Comparison of ENCODE assay signal across 12 mouse cellular contexts in genomic region chr15:95971302-95971701, GRCm38 (mm10).
DNase-seq lines count a peak whose midpoint lies in the region; ATAC-seq and TF ChIP-seq lines count a peak whose summit lies in the region.
"Had no signal": no experiment of that assay in that cellular context is flagged by ENCODE, and none has a peak within 500 bp of the region (broad histone marks: within the 10 kb centered on the region; RNA-seq: fewer than 3 reads in every experiment).

No protein-coding gene starts in this region.

- H3K36me3 ChIP-seq in liver, embryonic 14.5 days (replicated peaks; ENCODE audit: control insufficient read depth, insufficient read depth, low read depth): no peaks in the 10 kb centered on the region

- H3K9ac ChIP-seq in liver, embryonic 14.5 days (replicated peaks): no peak overlapping the region

- 79% methylated on average over 8 of the region's 8 CpGs for WGBS in liver, embryonic 14.5 days (ENCODE audit: insufficient replicate concordance)

- intact Hi-C loops in heart, postnatal 25 days (cut with DNase I): no loop called here

- no peak overlapping the region for H3K27ac ChIP-seq in liver, embryonic 14.5 days

- no peaks in the 10 kb centered on the region for H3K9me3 ChIP-seq in liver, embryonic 14.5 days (ENCODE audit: control insufficient read depth, low read length)

- H3K4me2 ChIP-seq in liver, embryonic 14.5 days (ENCODE audit: low read depth): no peak overlapping the region

- no peak overlapping the region for H3K4me3 ChIP-seq in liver, embryonic 14.5 days (ENCODE audit: insufficient read depth in 1 of 2, low read depth in 2 of 2, low read length in 2 of 2)

- H3K27me3 ChIP-seq in liver, embryonic 14.5 days (ENCODE audit: control insufficient read depth, insufficient read depth, low read length): no peaks in the 10 kb centered on the region

- TF ChIP-seq EP300 in liver, embryonic 14.5 days (IDR thresholded peaks at IDR 0.05; ENCODE audit: low read depth): no peak

- DNase-seq in heart, adult 11 months: peak; percentile 56
- DNase-seq in heart, postnatal 25 days (ENCODE audit: low spot score): no peak
- DNase-seq in liver, embryonic 14.5 days (ENCODE audit: low read depth in 3 of 3, low spot score in 3 of 3): peak in 1 of 3 experiments; percentile 3
- no peak for DNase-seq in liver
- DNase-seq in thymus, postnatal 14 days: peak; percentile 21
- DNase-seq in thymus, postnatal 36 days: no peak
- DNase-seq in urinary bladder, postnatal 4 days (ENCODE audit: low spot score in 2 of 2): no peak
- DNase-seq in adrenal gland, postnatal 4 days (ENCODE audit: low spot score in 2 of 2): no peak
- DNase-seq: cerebellum, adult 9-10 months; heart, postnatal 10 days; right cerebral cortex, postnatal 14 days had no signal

- no peaks in the 10 kb centered on the region; a peak in 1 of 4 replicates for H3K4me1 ChIP-seq in liver, embryonic 14.5 days (replicated peaks; ENCODE audit: control insufficient read depth in 2 of 2, insufficient read depth in 2 of 2, low read length in 1 of 2)

- peak; percentile 55 for TF ChIP-seq CTCF in liver, embryonic 14.5 days (IDR thresholded peaks at IDR 0.05; ENCODE audit: low read depth)

- ATAC-seq in liver, embryonic 14.5 days (ENCODE audit: insufficient read depth): no peak
- ATAC-seq: inflammation-experienced regulatory T-cells, adult 6 months had no signal

Comparison
In these comparisons a context has a peak if more than half of its experiments do, and no peak if none do; other contexts are left out.
1. DNase-seq: peak in heart, adult 11 months (single experiment) and thymus, postnatal 14 days (single experiment); none in heart, postnatal 25 days (single experiment), liver (single experiment), thymus, postnatal 36 days (0 of 2), urinary bladder, postnatal 4 days (0 of 2) and adrenal gland, postnatal 4 days (0 of 2).